Mouse (Mus musculus): ENCODE data around the gene Gm32742.
A peak's percentile ranks its signal among the peaks of the same experiment; 100 is the strongest.

Gm32742 gene

GRCm38 (mm10) chr9:51165312-51166180 is at the start of gene Gm32742:
Gene Gm32742 (minus strand): TSS chr9:51165517.
- no peak for DNase-seq (ENCODE audit: low read depth)

- DNase-seq (ENCODE audit: low read depth), result no peak
Observed at GRCm38 (mm10) chr9:51213729-51214237, 48.5 kb upstream of the Gm32742 start.

GRCm38 (mm10) chr9:51213023-51213728 is 47.9 kb upstream of the Gm32742 start, which contains the start of gene Pou2af1:
Gene Pou2af1 (plus strand): TSS chr9:51213708.
- no peak for DNase-seq (ENCODE audit: low read depth)

GRCm38 (mm10) chr9:51211191-51211590 is 45.9 kb upstream of the Gm32742 start:
- no peak for DNase-seq (ENCODE audit: low read depth)

- no peak for DNase-seq (ENCODE audit: low read depth)
Observed at GRCm38 (mm10) chr9:51208974-51209332, 43.6 kb upstream of the Gm32742 start.

GRCm38 (mm10) chr9:51194790-51195189 is 29.5 kb upstream of the Gm32742 start:
- no peak for DNase-seq (ENCODE audit: low read depth)

- DNase-seq (ENCODE audit: low read depth), result no peak
Observed at GRCm38 (mm10) chr9:51190655-51191054, 25.3 kb upstream of the Gm32742 start.

GRCm38 (mm10) chr9:51185871-51186270 is 20.6 kb upstream of the Gm32742 start:
- no peak for DNase-seq (ENCODE audit: low read depth)

- no peak for DNase-seq (ENCODE audit: low read depth)
Observed at GRCm38 (mm10) chr9:51185386-51185785, 20.1 kb upstream of the Gm32742 start.

GRCm38 (mm10) chr9:51182716-51183710 is 17.7 kb upstream of the Gm32742 start:
- DNase-seq (ENCODE audit: low read depth), result no peak

GRCm38 (mm10) chr9:51180621-51181020 is 15.3 kb upstream of the Gm32742 start:
- no peak for DNase-seq (ENCODE audit: low read depth)

GRCm38 (mm10) chr9:51178297-51178696 is 13.0 kb upstream of the Gm32742 start:
- no peak for DNase-seq (ENCODE audit: low read depth)

GRCm38 (mm10) chr9:51175722-51176121 is 10.4 kb upstream of the Gm32742 start:
- DNase-seq (ENCODE audit: low read depth), result no peak

GRCm38 (mm10) chr9:51174890-51175464 is 9.7 kb upstream of the Gm32742 start:
- DNase-seq (ENCODE audit: low read depth), result peak; percentile 8

GRCm38 (mm10) chr9:51170298-51170697 is 5.0 kb upstream of the Gm32742 start:
- DNase-seq (ENCODE audit: low read depth), result no peak

GRCm38 (mm10) chr9:51169133-51169532 is 3.8 kb upstream of the Gm32742 start:
- no peak for DNase-seq (ENCODE audit: low read depth)

- no peak for DNase-seq (ENCODE audit: low read depth)
Observed at GRCm38 (mm10) chr9:51168698-51169097, 3.4 kb upstream of the Gm32742 start.

- no peak for DNase-seq (ENCODE audit: low read depth)
Observed at GRCm38 (mm10) chr9:51167954-51168353, 2.6 kb upstream of the Gm32742 start.

GRCm38 (mm10) chr9:51163989-51164388 is 1.3 kb downstream of the Gm32742 start:
- DNase-seq (ENCODE audit: low read depth), result no peak

- DNase-seq (ENCODE audit: low read depth), result peak; percentile 45
Observed at GRCm38 (mm10) chr9:51161771-51162388, 3.4 kb downstream of the Gm32742 start.

Measured in c-Kit-positive CD71-positive TER-119-negative erythroid progenitor cells, embryonic 14.5 days (primary cell).